Mouse (Mus musculus): ENCODE measurements around the gene Rad51d. TPM values are rescaled to one million over a fixed set of nuclear protein-coding genes. Genes with fewer than 3 reads are reported as not detected.

Gene Rad51d
- polyA plus RNA-seq, 1 experiment from 2014 or later = 14.2 TPM

GRCm38 (mm10) chr11:82888491-82888946, 1.9 kb downstream of the Rad51d start:
- ATAC-seq (ENCODE audit: low FRiP score) = no peak
- Histone ChIP-seq H3K36me3 (replicated peaks) (no peaks in the 10 kb centered on the region), H3K27ac (no peak overlapping the region), H3K27me3 (peaks cover 13% of the 10 kb centered on the region), H3K4me1 (peaks cover 20% of the 10 kb centered on the region), H3K9me3 (no peaks in the 10 kb centered on the region), H3K4me2 (peak overlapping the region; percentile 83; the same call in 1 of the 2 replicates), H3K4me3 (replicated peaks) (no peak overlapping the region), H3K9ac (no peak overlapping the region)
- WGBS = 72% methylated on average over 10 of the region's 10 CpGs

GRCm38 (mm10) chr11:82886559-82886958, 3.9 kb downstream of the Rad51d start:
- ATAC-seq (ENCODE audit: low FRiP score) = no peak
- H3K4me1 ChIP-seq = peaks cover 20% of the 10 kb centered on the region
- H3K36me3 ChIP-seq (replicated peaks) = peaks cover 6% of the 10 kb centered on the region
- no peak overlapping the region for H3K4me2 ChIP-seq
- H3K27ac ChIP-seq = no peak overlapping the region
- H3K9ac ChIP-seq = no peak overlapping the region
- 90% methylated on average over 3 of the region's 3 CpGs for WGBS
- no peak overlapping the region for H3K4me3 ChIP-seq (replicated peaks)
- no peaks in the 10 kb centered on the region for H3K9me3 ChIP-seq
- H3K27me3 ChIP-seq = peaks cover 5% of the 10 kb centered on the region

GRCm38 (mm10) chr11:82883180-82883579, 7.2 kb downstream of the Rad51d start:
- Histone ChIP-seq H3K36me3 (replicated peaks) (peaks cover 17% of the 10 kb centered on the region), H3K27ac (no peak overlapping the region), H3K9ac (no peak overlapping the region), H3K9me3 (no peaks in the 10 kb centered on the region), H3K4me3 (replicated peaks) (no peak overlapping the region), H3K4me1 (peaks cover 1% of the 10 kb centered on the region; the same call in 1 of the 2 replicates), H3K4me2 (no peak overlapping the region), H3K27me3 (no peaks in the 10 kb centered on the region)
- 75% methylated on average over 8 of the region's 8 CpGs for WGBS
- no peak for ATAC-seq (ENCODE audit: low FRiP score)

- Histone ChIP-seq H3K9ac (no peak overlapping the region), H3K36me3 (replicated peaks) (peaks cover 17% of the 10 kb centered on the region), H3K4me2 (no peak overlapping the region), H3K9me3 (no peaks in the 10 kb centered on the region), H3K4me1 (no peaks in the 10 kb centered on the region), H3K27me3 (no peaks in the 10 kb centered on the region), H3K27ac (no peak overlapping the region), H3K4me3 (replicated peaks) (no peak overlapping the region)
- WGBS = 85% methylated on average over 7 of the region's 7 CpGs
- no peak for ATAC-seq (ENCODE audit: low FRiP score)
Observed at GRCm38 (mm10) chr11:82877726-82878344, 12.6 kb downstream of the Rad51d start.

- Histone ChIP-seq H3K36me3 (replicated peaks) (peaks cover 10% of the 10 kb centered on the region; the same call in 1 of the 2 replicates), H3K9ac (no peak overlapping the region), H3K27me3 (no peaks in the 10 kb centered on the region), H3K4me1 (peaks cover 3% of the 10 kb centered on the region; the same call in 1 of the 2 replicates), H3K4me2 (no peak overlapping the region), H3K27ac (no peak overlapping the region), H3K4me3 (replicated peaks) (no peak overlapping the region), H3K9me3 (no peaks in the 10 kb centered on the region)
- no peak for ATAC-seq (ENCODE audit: low FRiP score)
- 95% methylated on average over 5 of the region's 5 CpGs for WGBS
Observed at GRCm38 (mm10) chr11:82875631-82876030, 14.8 kb downstream of the Rad51d start.

- H3K4me2 ChIP-seq = no peak overlapping the region
- H3K27ac ChIP-seq = no peak overlapping the region
- H3K9ac ChIP-seq = no peak overlapping the region
- no peaks in the 10 kb centered on the region for H3K9me3 ChIP-seq
- H3K27me3 ChIP-seq = no peaks in the 10 kb centered on the region
- peaks cover 8% of the 10 kb centered on the region; the same call in 1 of the 2 replicates for H3K36me3 ChIP-seq (replicated peaks)
- no peak overlapping the region for H3K4me3 ChIP-seq (replicated peaks)
- WGBS = 88% methylated on average over 5 of the region's 5 CpGs
- ATAC-seq (ENCODE audit: low FRiP score) = no peak
- H3K4me1 ChIP-seq = peaks cover 6% of the 10 kb centered on the region; the same call in 1 of the 2 replicates
Observed at GRCm38 (mm10) chr11:82874924-82875323, 15.5 kb downstream of the Rad51d start.

- H3K27ac ChIP-seq = 0 out of 2 replicates have a peak within 1 kb of the TSS, but pooled peaks have one; percentile 46
- ATAC-seq (ENCODE audit: low FRiP score) = peak; percentile 95
- peaks cover 13% of the 10 kb centered on the region; the same call in 1 of the 2 replicates for H3K4me1 ChIP-seq
- no peaks in the 10 kb centered on the region for H3K36me3 ChIP-seq (replicated peaks)
- WGBS = under 1% methylated on average over 36 of the region's 43 CpGs
- no peaks in the 10 kb centered on the region for H3K9me3 ChIP-seq
- H3K4me3 ChIP-seq (replicated peaks) = peak within 1 kb of the TSS; percentile 87
- H3K27me3 ChIP-seq = no peaks in the 10 kb centered on the region
- peak within 1 kb of the TSS; percentile 80 for H3K4me2 ChIP-seq
- H3K9ac ChIP-seq = peak within 1 kb of the TSS; percentile 80
Observed at GRCm38 (mm10) chr11:82871031-82871446, 19.4 kb downstream of the Rad51d start, which contains the start of gene Rffl. TSS of gene Rffl (minus strand) at chr11:82871210.

GRCm38 (mm10) chr11:82870173-82871030, 20.0 kb downstream of the Rad51d start:
- H3K4me1 ChIP-seq = peaks cover 13% of the 10 kb centered on the region; the same call in 1 of the 2 replicates
- H3K9ac ChIP-seq = peak overlapping the region; percentile 80
- peak overlapping the region; percentile 87 for H3K4me3 ChIP-seq (replicated peaks)
- H3K27ac ChIP-seq = 0 out of 2 replicates have a peak overlapping the region, but pooled peaks have one; percentile 46
- WGBS = 6% methylated on average over 35 of the region's 36 CpGs
- no peaks in the 10 kb centered on the region for H3K27me3 ChIP-seq
- no peaks in the 10 kb centered on the region for H3K36me3 ChIP-seq (replicated peaks)
- peak; percentile 30; the same call in 1 of the 2 replicates for ATAC-seq (ENCODE audit: low FRiP score)
- H3K4me2 ChIP-seq = peak overlapping the region; percentile 80
- H3K9me3 ChIP-seq = no peaks in the 10 kb centered on the region

GRCm38 (mm10) chr11:82869506-82870172, 20.8 kb downstream of the Rad51d start:
- ATAC-seq (ENCODE audit: low FRiP score) = no peak
- no peak overlapping the region for H3K9ac ChIP-seq
- 80% methylated on average over 9 of the region's 9 CpGs for WGBS

GRCm38 (mm10) chr11:82867956-82868355, 22.5 kb downstream of the Rad51d start:
- H3K9ac ChIP-seq = no peak overlapping the region
- H3K27me3 ChIP-seq = no peaks in the 10 kb centered on the region
- H3K9me3 ChIP-seq = no peaks in the 10 kb centered on the region
- H3K27ac ChIP-seq = no peak overlapping the region
- H3K4me1 ChIP-seq = peaks cover 23% of the 10 kb centered on the region
- no peak for ATAC-seq (ENCODE audit: low FRiP score)
- WGBS = 62% methylated on average over 5 of the region's 5 CpGs
- no peak overlapping the region for H3K4me2 ChIP-seq
- H3K4me3 ChIP-seq (replicated peaks) = no peak overlapping the region
- no peaks in the 10 kb centered on the region for H3K36me3 ChIP-seq (replicated peaks)

More at GRCm38 (mm10) chr11:82869506-82870172, 20.8 kb downstream of the Rad51d start:
- Histone ChIP-seq H3K4me1 (peaks cover 13% of the 10 kb centered on the region; the same call in 1 of the 2 replicates), H3K36me3 (replicated peaks) (no peaks in the 10 kb centered on the region), H3K27ac (no peak overlapping the region), H3K4me3 (replicated peaks) (peak overlapping the region; percentile 87), H3K27me3 (no peaks in the 10 kb centered on the region), H3K9me3 (no peaks in the 10 kb centered on the region), H3K4me2 (peak overlapping the region; percentile 80)

- H3K9me3 ChIP-seq = no peaks in the 10 kb centered on the region
- H3K36me3 ChIP-seq (replicated peaks) = no peaks in the 10 kb centered on the region
- H3K27me3 ChIP-seq = no peaks in the 10 kb centered on the region
- peaks cover 33% of the 10 kb centered on the region for H3K4me1 ChIP-seq
- ATAC-seq (ENCODE audit: low FRiP score) = no peak
- no peak overlapping the region for H3K4me3 ChIP-seq (replicated peaks)
- 28% methylated on average over 7 of the region's 7 CpGs for WGBS
- H3K4me2 ChIP-seq = no peak overlapping the region
- H3K27ac ChIP-seq = 0 out of 2 replicates have a peak overlapping the region, but pooled peaks have one; percentile 2
- H3K9ac ChIP-seq = no peak overlapping the region
Observed at GRCm38 (mm10) chr11:82866850-82867564, 23.4 kb downstream of the Rad51d start.

Measured in forebrain, embryonic 12.5 days (tissue).